In genomic region chr13:91478011-91478410, GRCm38 (mm10) we compare ENCODE assay signal across 7 mouse cellular contexts. TPM values are rescaled to one million over a fixed set of nuclear protein-coding genes. Genes with fewer than 3 reads are reported as not detected.
DNase-seq lines count a peak whose midpoint lies in the region; ATAC-seq and TF ChIP-seq lines count a peak whose summit lies in the region.

No protein-coding gene starts in this region.

- intact Hi-C loops in left cerebral cortex, adult 2 months (cut with DNase I), result no loop called here

- H3K4me1 ChIP-seq in midbrain, embryonic 13.5 days (replicated peaks), result peaks cover 13% of the 10 kb centered on the region
- no peaks in the 10 kb centered on the region for H3K4me1 ChIP-seq in midbrain, embryonic 11.5 days (ENCODE audit: control insufficient read depth, insufficient read depth, low read length)
- peaks cover 21% of the 10 kb centered on the region for H3K4me1 ChIP-seq in heart, embryonic 11.5 days (ENCODE audit: control insufficient read depth, insufficient read depth, low read length)

- TF ChIP-seq CTCF in left cerebral cortex, adult 2 months (IDR thresholded peaks at IDR 0.05), result no peak

- no peak for DNase-seq in midbrain, embryonic 11.5 days (ENCODE audit: low spot score, missing footprints)
- DNase-seq in cerebellum, adult 9-11 months, result peak; percentile 65
- DNase-seq in left cerebral cortex, adult 2 months (ENCODE audit: extremely low spot score in 1 of 2, low spot score in 2 of 2), result peak; percentile 24 to 31
- DNase-seq in right cerebral cortex, postnatal 25 days, result peak; percentile 22
- DNase-seq in yolk sac, embryonic 10.5 days (ENCODE audit: low spot score), result no peak

- 37% methylated on average over 4 of the region's 4 CpGs for WGBS in midbrain, embryonic 13.5 days
- 54% methylated on average over 4 of the region's 4 CpGs for WGBS in midbrain, embryonic 11.5 days
- WGBS in heart, embryonic 11.5 days (ENCODE audit: insufficient replicate concordance), result 34% methylated on average over 4 of the region's 4 CpGs

- no peak overlapping the region for H3K4me3 ChIP-seq in midbrain, embryonic 13.5 days (replicated peaks)
- H3K4me3 ChIP-seq in midbrain, embryonic 11.5 days (ENCODE audit: low read depth, low read length), result no peak overlapping the region
- no peak overlapping the region for H3K4me3 ChIP-seq in heart, embryonic 11.5 days (ENCODE audit: low read depth, low read length)
- no peak overlapping the region for H3K4me3 ChIP-seq in left cerebral cortex, adult 2 months

- no peaks in the 10 kb centered on the region for H3K9me3 ChIP-seq in midbrain, embryonic 13.5 days
- no peaks in the 10 kb centered on the region for H3K9me3 ChIP-seq in midbrain, embryonic 11.5 days (ENCODE audit: control insufficient read depth, low read length)
- no peaks in the 10 kb centered on the region for H3K9me3 ChIP-seq in heart, embryonic 11.5 days (replicated peaks; ENCODE audit: control insufficient read depth, low read length)

- ATAC-seq in midbrain, embryonic 13.5 days, result peak; percentile 50; the same call in 1 of the 2 replicates
- no peak for ATAC-seq in midbrain, embryonic 11.5 days (ENCODE audit: low FRiP score)
- ATAC-seq in heart, embryonic 11.5 days (replicated peaks; ENCODE audit: insufficient number of reproducible peaks, low FRiP score, low TSS enrichment), result no peak

- H3K4me2 ChIP-seq in midbrain, embryonic 13.5 days (replicated peaks), result no peak overlapping the region
- H3K4me2 ChIP-seq in midbrain, embryonic 11.5 days, result no peak overlapping the region
- H3K4me2 ChIP-seq in heart, embryonic 11.5 days, result peak overlapping the region; percentile 14; the same call in 1 of the 2 replicates

- H3K27ac ChIP-seq in midbrain, embryonic 13.5 days, result no peak overlapping the region
- H3K27ac ChIP-seq in midbrain, embryonic 11.5 days (ENCODE audit: low read depth, low read length), result no peak overlapping the region
- no peak overlapping the region for H3K27ac ChIP-seq in heart, embryonic 11.5 days (ENCODE audit: low read depth, low read length)
- no peak overlapping the region for H3K27ac ChIP-seq in left cerebral cortex, adult 2 months

- H3K36me3 ChIP-seq in midbrain, embryonic 13.5 days, result no peaks in the 10 kb centered on the region
- H3K36me3 ChIP-seq in midbrain, embryonic 11.5 days (ENCODE audit: control insufficient read depth, insufficient read depth, low read length), result no peaks in the 10 kb centered on the region
- no peaks in the 10 kb centered on the region for H3K36me3 ChIP-seq in heart, embryonic 11.5 days (ENCODE audit: control insufficient read depth, insufficient read depth, low read length)

- no peak overlapping the region for H3K9ac ChIP-seq in midbrain, embryonic 13.5 days (replicated peaks)
- H3K9ac ChIP-seq in midbrain, embryonic 11.5 days (ENCODE audit: low read length), result no peak overlapping the region
- H3K9ac ChIP-seq in heart, embryonic 11.5 days (ENCODE audit: low read depth, low read length), result no peak overlapping the region

- H3K27me3 ChIP-seq in midbrain, embryonic 13.5 days, result no peaks in the 10 kb centered on the region
- no peaks in the 10 kb centered on the region for H3K27me3 ChIP-seq in midbrain, embryonic 11.5 days (ENCODE audit: control insufficient read depth, insufficient read depth, low read length)
- H3K27me3 ChIP-seq in heart, embryonic 11.5 days (ENCODE audit: control insufficient read depth, insufficient read depth, low read length), result no peaks in the 10 kb centered on the region

RNA-seq across cellular contexts. Expression of gene Ssbp2, which starts 17.9 kb away (rescaled TPM):
- 225 and 231 TPM in 2 replicates for polyA plus RNA-seq in midbrain, embryonic 13.5 days (2015; fragmentation: Nextera tagmentation; extraction: Ambion mirVana)
- polyA plus RNA-seq in midbrain, embryonic 11.5 days (2014; fragmentation: Nextera tagmentation; extraction: Ambion mirVana), result 164 and 167 TPM in 2 replicates
- 96.0 and 97.8 TPM in 2 replicates for polyA plus RNA-seq in heart, embryonic 11.5 days (2014; fragmentation: Nextera tagmentation; extraction: Ambion mirVana)
- total RNA-seq in left cerebral cortex, adult 2 months (2021), result 100 to 1,000 TPM; 137 to 148 TPM

Comparison
In these comparisons a context has a peak if more than half of its experiments do, and no peak if none do; other contexts are left out.
1. DNase-seq: peak in cerebellum, adult 9-11 months (single experiment), left cerebral cortex, adult 2 months (2 of 2) and right cerebral cortex, postnatal 25 days (single experiment); none in midbrain, embryonic 11.5 days (single experiment) and yolk sac, embryonic 10.5 days (single experiment).